Mouse (Mus musculus): ENCODE measurements around the gene Lcn9. TPM values are rescaled to one million over a fixed set of nuclear protein-coding genes. Genes with fewer than 3 reads are reported as not detected.

Gene Lcn9
- polyA plus RNA-seq (2014; fragmentation: Illumina TruSeq; extraction: RNeasy Lipid Tissue Mini Kit (QIAGEN cat#74804); ENCODE audit: low read depth, low replicate concordance): not detected

GRCm38 (mm10) chr2:25822806-25823205 lies at the start of gene Lcn9:
Gene Lcn9, plus strand, starts transcription at chr2:25823153.

DNA sequence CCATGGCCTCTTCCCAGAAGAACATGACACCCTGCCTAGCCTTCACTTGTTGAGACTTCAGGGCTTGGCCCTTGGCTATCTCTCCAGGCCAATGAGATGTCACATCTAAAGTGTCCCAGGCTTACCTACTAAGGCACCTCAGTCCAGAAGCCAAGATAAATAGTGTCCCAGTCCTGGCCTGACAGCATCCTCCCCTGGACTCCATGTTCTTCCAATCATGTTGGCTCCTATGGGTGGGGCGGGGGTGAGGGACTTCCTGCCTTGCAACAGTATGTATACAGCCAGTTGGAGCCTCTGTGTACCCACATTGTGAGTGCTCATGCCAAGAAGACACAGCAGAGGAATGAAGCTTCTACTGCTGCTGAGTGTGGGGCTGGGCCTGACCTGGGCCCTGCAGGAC lies 46.2 kb upstream of the Lcn9 start, which contains the start of gene Lcn11:
Lcn11 (plus strand) TSS at position 301 of the 400 bp plus-strand sequence.

DNA sequence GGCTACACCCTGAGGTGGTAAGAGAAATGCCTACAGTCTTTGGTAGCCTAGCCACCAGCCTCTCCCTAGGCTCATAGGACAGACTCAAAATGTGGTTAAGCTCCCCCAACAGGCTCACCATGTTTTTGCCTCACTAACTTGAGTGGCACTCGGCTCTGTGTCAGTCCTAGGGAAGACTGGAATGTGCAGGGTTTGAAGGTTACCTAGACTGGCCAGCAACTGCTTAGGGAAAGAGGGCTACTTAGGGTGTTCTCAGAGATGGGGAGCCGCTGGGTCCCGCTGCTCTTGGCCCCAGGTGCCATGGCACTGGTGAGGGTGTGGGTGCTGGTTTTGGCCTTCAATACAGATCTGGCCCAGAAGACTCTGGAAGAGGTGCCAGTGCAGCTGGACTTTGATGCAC lies 41.0 kb upstream of the Lcn9 start, which contains the start of gene Gm13539:
Gm13539 (plus strand) TSS at position 301 of the 400 bp plus-strand sequence.

GRCm38 (mm10) chr2:25815748-25816147 lies 7.2 kb upstream of the Lcn9 start, which contains the start of gene Glt6d1:
Gene Glt6d1, minus strand, starts transcription at chr2:25815848.

GRCm38 (mm10) chr2:25847226-25847625 lies 24.3 kb downstream of the Lcn9 start, which contains the start of gene Sohlh1:
Gene Sohlh1, minus strand, starts transcription at chr2:25847248.

DNA sequence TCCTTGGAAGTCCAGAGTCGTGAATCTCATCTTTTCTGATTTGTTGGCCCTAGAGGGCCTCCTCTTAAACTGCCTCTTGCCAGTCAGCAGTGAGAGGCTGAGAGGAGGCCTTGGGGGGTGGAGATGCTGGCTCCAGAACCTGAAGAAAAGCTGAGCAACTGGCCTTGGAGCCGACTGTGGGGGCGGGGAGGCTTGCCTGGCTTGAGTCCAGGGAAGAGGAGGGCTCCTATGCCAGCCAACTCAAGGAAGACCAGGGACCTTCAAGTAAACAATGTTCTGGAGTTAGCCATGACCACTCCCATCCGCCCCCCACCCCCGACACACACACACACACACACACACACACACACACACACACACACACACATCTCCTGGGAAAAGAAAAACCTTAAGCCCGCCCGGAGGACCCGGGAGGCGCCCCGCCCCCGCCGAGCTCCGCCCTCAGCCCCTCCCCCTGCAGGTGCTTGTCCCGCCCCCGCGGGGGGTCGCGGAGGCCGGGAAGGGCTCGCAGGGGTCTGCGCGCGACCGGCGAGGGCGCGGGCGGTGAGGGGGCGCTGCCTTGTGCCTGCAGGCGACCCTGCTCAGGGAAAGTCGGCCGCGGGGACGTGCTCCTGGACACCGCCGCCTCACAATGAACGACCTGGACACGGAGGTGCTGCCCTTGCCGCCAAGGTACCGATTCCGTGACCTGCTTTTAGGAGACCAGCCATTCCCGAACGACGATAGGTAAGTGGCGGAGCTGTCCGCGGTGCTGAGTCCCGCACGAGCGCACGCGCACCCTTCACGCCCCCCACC lies 40.6 kb downstream of the Lcn9 start, which contains the start of gene Kcnt1:
Kcnt1 (plus strand) TSS at position 398 of the 795 bp plus-strand sequence.

Other genes with a start within 250 kb of the Lcn9 start
- gene Mamdc4, start 248.3 kb upstream of the Lcn9 start, polyA plus RNA-seq (2014; fragmentation: Illumina TruSeq; extraction: RNeasy Lipid Tissue Mini Kit (QIAGEN cat#74804); ENCODE audit: low read depth, low replicate concordance): 1.7 TPM
- 91.0 TPM for gene Phpt1, start 247.9 kb upstream of the Lcn9 start, polyA plus RNA-seq (2014; fragmentation: Illumina TruSeq; extraction: RNeasy Lipid Tissue Mini Kit (QIAGEN cat#74804); ENCODE audit: low read depth, low replicate concordance)
- 0.08 TPM for gene Ajm1, start 241.4 kb upstream of the Lcn9 start, polyA plus RNA-seq (2014; fragmentation: Illumina TruSeq; extraction: RNeasy Lipid Tissue Mini Kit (QIAGEN cat#74804); ENCODE audit: low read depth, low replicate concordance)
- gene Rabl6, start 214.6 kb upstream of the Lcn9 start, polyA plus RNA-seq (2014; fragmentation: Illumina TruSeq; extraction: RNeasy Lipid Tissue Mini Kit (QIAGEN cat#74804); ENCODE audit: low read depth, low replicate concordance): 77.4 TPM
- not detected for gene Ccdc183, start 205.5 kb upstream of the Lcn9 start, polyA plus RNA-seq (2014; fragmentation: Illumina TruSeq; extraction: RNeasy Lipid Tissue Mini Kit (QIAGEN cat#74804); ENCODE audit: low read depth, low replicate concordance)
- gene Tmem141, start 201.1 kb upstream of the Lcn9 start, polyA plus RNA-seq (2014; fragmentation: Illumina TruSeq; extraction: RNeasy Lipid Tissue Mini Kit (QIAGEN cat#74804); ENCODE audit: low read depth, low replicate concordance): 55.1 TPM
- gene Fcna, start 195.1 kb upstream of the Lcn9 start, polyA plus RNA-seq (2014; fragmentation: Illumina TruSeq; extraction: RNeasy Lipid Tissue Mini Kit (QIAGEN cat#74804); ENCODE audit: low read depth, low replicate concordance): 4.1 TPM
- gene Lcn8, start 170.0 kb upstream of the Lcn9 start, polyA plus RNA-seq (2014; fragmentation: Illumina TruSeq; extraction: RNeasy Lipid Tissue Mini Kit (QIAGEN cat#74804); ENCODE audit: low read depth, low replicate concordance): not detected
- gene Lcn5, start 165.2 kb upstream of the Lcn9 start, polyA plus RNA-seq (2014; fragmentation: Illumina TruSeq; extraction: RNeasy Lipid Tissue Mini Kit (QIAGEN cat#74804); ENCODE audit: low read depth, low replicate concordance): not detected
- gene Lcn6, start 146.4 kb upstream of the Lcn9 start, polyA plus RNA-seq (2014; fragmentation: Illumina TruSeq; extraction: RNeasy Lipid Tissue Mini Kit (QIAGEN cat#74804); ENCODE audit: low read depth, low replicate concordance): not detected
- gene Lcn10, start 140.4 kb upstream of the Lcn9 start, polyA plus RNA-seq (2014; fragmentation: Illumina TruSeq; extraction: RNeasy Lipid Tissue Mini Kit (QIAGEN cat#74804); ENCODE audit: low read depth, low replicate concordance): not detected
- not detected for gene Obp2a, start 123.1 kb upstream of the Lcn9 start, polyA plus RNA-seq (2014; fragmentation: Illumina TruSeq; extraction: RNeasy Lipid Tissue Mini Kit (QIAGEN cat#74804); ENCODE audit: low read depth, low replicate concordance)
- 16.2 TPM for gene Bmyc, start 116.4 kb upstream of the Lcn9 start, polyA plus RNA-seq (2014; fragmentation: Illumina TruSeq; extraction: RNeasy Lipid Tissue Mini Kit (QIAGEN cat#74804); ENCODE audit: low read depth, low replicate concordance)
- not detected for gene Obp2b, start 86.1 kb upstream of the Lcn9 start, polyA plus RNA-seq (2014; fragmentation: Illumina TruSeq; extraction: RNeasy Lipid Tissue Mini Kit (QIAGEN cat#74804); ENCODE audit: low read depth, low replicate concordance)
- gene Lcn3, start 57.6 kb upstream of the Lcn9 start, polyA plus RNA-seq (2014; fragmentation: Illumina TruSeq; extraction: RNeasy Lipid Tissue Mini Kit (QIAGEN cat#74804); ENCODE audit: low read depth, low replicate concordance): not detected
- not detected for gene Lcn11, start 46.1 kb upstream of the Lcn9 start, polyA plus RNA-seq (2014; fragmentation: Illumina TruSeq; extraction: RNeasy Lipid Tissue Mini Kit (QIAGEN cat#74804); ENCODE audit: low read depth, low replicate concordance)
- gene Gm13539, start 40.9 kb upstream of the Lcn9 start, polyA plus RNA-seq (2014; fragmentation: Illumina TruSeq; extraction: RNeasy Lipid Tissue Mini Kit (QIAGEN cat#74804); ENCODE audit: low read depth, low replicate concordance): not detected
- not detected for gene Glt6d1, start 7.3 kb upstream of the Lcn9 start, polyA plus RNA-seq (2014; fragmentation: Illumina TruSeq; extraction: RNeasy Lipid Tissue Mini Kit (QIAGEN cat#74804); ENCODE audit: low read depth, low replicate concordance)
- gene Sohlh1, start 24.1 kb downstream of the Lcn9 start, polyA plus RNA-seq (2014; fragmentation: Illumina TruSeq; extraction: RNeasy Lipid Tissue Mini Kit (QIAGEN cat#74804); ENCODE audit: low read depth, low replicate concordance): not detected
- gene Kcnt1, start 40.6 kb downstream of the Lcn9 start, polyA plus RNA-seq (2014; fragmentation: Illumina TruSeq; extraction: RNeasy Lipid Tissue Mini Kit (QIAGEN cat#74804); ENCODE audit: low read depth, low replicate concordance): 0.47 TPM
- gene Camsap1, start 160.1 kb downstream of the Lcn9 start, polyA plus RNA-seq (2014; fragmentation: Illumina TruSeq; extraction: RNeasy Lipid Tissue Mini Kit (QIAGEN cat#74804); ENCODE audit: low read depth, low replicate concordance): 13.6 TPM
- 95.9 TPM for gene Ubac1, start 198.6 kb downstream of the Lcn9 start, polyA plus RNA-seq (2014; fragmentation: Illumina TruSeq; extraction: RNeasy Lipid Tissue Mini Kit (QIAGEN cat#74804); ENCODE audit: low read depth, low replicate concordance)

Measured in heart, adult 10 weeks (tissue).